Mouse (Mus musculus) T-helper 1 cell (primary cell): Measurements from ENCODE around the gene Fyb.

Experiments used
- in situ Hi-C: fragments of 300-600 bp; cut with MboI, MseI; formaldehyde crosslinking; loops from one replicate; pipeline ENCODE4 v1.15.1; 2025; ENCODE audit warnings: high pct_unique_total_duplicates

Gene Fyb

GRCm38 (mm10) chr15:6591527-6591926 is 68.9 kb downstream of the Fyb start:
- in situ Hi-C loops = loop anchor here (25.0 kb wide), 1 partner anchor 1454 kb away; the partner anchor contains the start of gene Prkaa1

GRCm38 (mm10) chr15:6592561-6593253 is 70.1 kb downstream of the Fyb start:
- in situ Hi-C loops = loop anchor here (25.0 kb wide), 1 partner anchor 1455 kb away; the partner anchor contains the start of gene Prkaa1

GRCm38 (mm10) chr15:6593254-6593623 is 70.6 kb downstream of the Fyb start:
- in situ Hi-C loops = loop anchor here (25.0 kb wide), 1 partner anchor 1456 kb away; the partner anchor contains the start of gene Prkaa1

- in situ Hi-C loops = loop anchor here (25.0 kb wide), 1 partner anchor 1461 kb away; the partner anchor contains the start of gene Prkaa1
These were observed 76.0 kb downstream of the Fyb start for GRCm38 (mm10) chr15:6598626-6599025.

GRCm38 (mm10) chr15:6600314-6600713 is 77.7 kb downstream of the Fyb start:
- in situ Hi-C loops = loop anchor here (10.0 to 25.0 kb wide), 2 partner anchors 1166 to 1363 kb away; partner anchors contain the start of gene Ptger4

GRCm38 (mm10) chr15:6601330-6601729 is 78.7 kb downstream of the Fyb start:
- in situ Hi-C loops = loop anchor here (10.0 to 25.0 kb wide), 2 partner anchors 1167 to 1364 kb away; partner anchors contain the start of gene Ptger4

- in situ Hi-C loops = loop anchor here (10.0 to 25.0 kb wide), 2 partner anchors 1167 to 1365 kb away; partner anchors contain the start of gene Ptger4
These were observed 79.3 kb downstream of the Fyb start for GRCm38 (mm10) chr15:6602003-6602402.

GRCm38 (mm10) chr15:6610703-6611102 is 88.0 kb downstream of the Fyb start:
- in situ Hi-C loops = loop anchor here (5.0 to 25.0 kb wide), 2 partner anchors 33 to 1373 kb away; partner anchors contain the start of gene Ptger4

- in situ Hi-C loops = loop anchor here (5.0 to 25.0 kb wide), 2 partner anchors 36 to 1376 kb away; partner anchors contain the start of gene Ptger4
These were observed 90.2 kb downstream of the Fyb start for GRCm38 (mm10) chr15:6612835-6613234.

GRCm38 (mm10) chr15:6616382-6617149 is 93.9 kb downstream of the Fyb start:
- in situ Hi-C loops = loop anchor here (25.0 kb wide), 1 partner anchor 1379 kb away; the partner anchor contains the start of gene Ptger4

GRCm38 (mm10) chr15:6619558-6620316 is 97.1 kb downstream of the Fyb start:
- in situ Hi-C loops = loop anchor here (25.0 kb wide), 1 partner anchor 1382 kb away; the partner anchor contains the start of gene Ptger4

- in situ Hi-C loops = loop anchor here (25.0 kb wide), 1 partner anchor 1385 kb away; the partner anchor contains the start of gene Ptger4
These were observed 99.9 kb downstream of the Fyb start for GRCm38 (mm10) chr15:6622512-6622911.

- in situ Hi-C loops = loop anchor here (25.0 kb wide), 1 partner anchor 1386 kb away; the partner anchor contains the start of gene Ptger4
These were observed 101.0 kb downstream of the Fyb start for GRCm38 (mm10) chr15:6623529-6624228.

- in situ Hi-C loops = loop anchor here (25.0 kb wide), 2 partner anchors 387 to 1387 kb away; partner anchors contain the start of gene Ptger4
These were observed 101.9 kb downstream of the Fyb start for GRCm38 (mm10) chr15:6624365-6625182.

GRCm38 (mm10) chr15:6625607-6626033 is 103.0 kb downstream of the Fyb start:
- in situ Hi-C loops = loop anchor here (25.0 kb wide), 1 partner anchor 388 kb away; no protein-coding TSS in a partner anchor

GRCm38 (mm10) chr15:6626123-6626522 is 103.5 kb downstream of the Fyb start:
- in situ Hi-C loops = loop anchor here (25.0 kb wide), 1 partner anchor 389 kb away; no protein-coding TSS in a partner anchor

- in situ Hi-C loops = loop anchor here (25.0 kb wide), 1 partner anchor 391 kb away; no protein-coding TSS in a partner anchor
These were observed 105.9 kb downstream of the Fyb start for GRCm38 (mm10) chr15:6628431-6629077.

GRCm38 (mm10) chr15:6629174-6629573 is 106.5 kb downstream of the Fyb start:
- in situ Hi-C loops = loop anchor here (25.0 kb wide), 1 partner anchor 392 kb away; no protein-coding TSS in a partner anchor
